Mouse (Mus musculus): ENCODE data around the gene Dmd. TPM values are rescaled to one million over a fixed set of nuclear protein-coding genes. Genes with fewer than 3 reads are reported as not detected.
"Not testable (repeated sequence)": the region's sequence is repeated elsewhere in the genome, so short reads cannot be mapped to it uniquely, and the experiment has no call there.

Dmd gene
- 1 to 10 TPM in 1 of 2 experiments, under 1 TPM in 1; 0.62 to 1.8 TPM for polyA plus RNA-seq (2017; shearing (Covaris generic))

DNA sequence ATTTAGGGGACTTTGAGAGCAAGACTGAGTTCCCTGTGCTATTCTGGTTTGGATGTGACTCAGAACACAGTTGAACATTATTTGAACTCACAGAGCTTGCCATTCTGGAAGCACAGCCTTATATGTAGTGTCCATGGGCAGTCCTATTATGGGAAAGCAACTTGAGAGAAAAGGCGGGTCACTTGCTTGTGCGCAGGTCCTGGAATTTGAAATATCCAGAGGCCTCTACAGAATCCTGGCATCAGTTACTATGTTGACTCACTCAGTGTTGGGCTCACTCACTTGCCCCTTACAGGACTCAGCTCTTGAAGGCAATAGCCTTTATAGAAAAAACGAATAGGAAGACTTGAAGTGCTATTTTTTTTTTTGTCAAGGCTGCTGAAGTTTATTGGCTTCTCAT lies at the start of gene Dmd:
Gene Dmd, plus strand, starts transcription at position 241 of the 400 bp plus-strand sequence.
- ATAC-seq, result no peak

GRCm38 (mm10) chrX:82901515-82901914 lies 47.2 kb upstream of the Dmd start:
- ATAC-seq, result no peak

DNA sequence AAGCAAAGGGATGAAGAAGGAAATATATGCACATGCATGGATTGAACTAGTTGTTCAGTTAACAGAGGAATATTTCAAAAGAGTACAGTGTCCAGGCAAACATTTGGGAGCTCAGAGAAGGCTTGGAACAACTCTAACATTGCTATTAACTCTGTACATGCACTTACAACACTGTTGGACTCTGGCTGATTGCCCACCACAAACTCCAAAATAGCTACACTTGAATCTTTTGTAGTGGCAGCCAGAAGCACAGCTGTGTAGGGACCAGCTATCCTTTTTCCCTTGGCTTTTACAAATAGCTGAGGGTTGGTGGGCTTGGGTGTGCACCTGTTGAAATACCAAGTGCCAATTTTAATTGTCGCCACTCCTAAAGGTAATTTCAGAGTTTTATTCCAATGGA lies 39.0 kb downstream of the Dmd start:
- no peak for ATAC-seq

DNA sequence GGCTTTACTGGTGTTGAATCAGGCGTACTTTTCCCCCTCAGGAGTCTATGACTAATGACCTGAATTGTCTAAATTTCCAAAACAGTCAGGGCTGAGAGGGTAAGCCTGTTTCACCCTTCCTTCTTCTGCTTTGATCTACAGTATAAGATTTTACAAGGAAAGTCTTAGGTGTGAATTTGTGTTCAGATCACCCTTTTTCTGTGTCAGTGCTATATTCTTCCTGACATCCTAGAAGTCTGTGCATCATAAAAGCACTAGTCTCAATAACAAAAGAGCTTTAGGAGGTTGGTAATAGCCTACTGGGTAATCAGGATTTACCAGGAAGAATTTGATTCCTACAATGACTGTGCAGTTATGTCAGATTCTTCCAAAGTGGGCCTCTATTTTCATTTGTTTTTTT lies 101.5 kb downstream of the Dmd start:
- ATAC-seq, result no peak

DNA sequence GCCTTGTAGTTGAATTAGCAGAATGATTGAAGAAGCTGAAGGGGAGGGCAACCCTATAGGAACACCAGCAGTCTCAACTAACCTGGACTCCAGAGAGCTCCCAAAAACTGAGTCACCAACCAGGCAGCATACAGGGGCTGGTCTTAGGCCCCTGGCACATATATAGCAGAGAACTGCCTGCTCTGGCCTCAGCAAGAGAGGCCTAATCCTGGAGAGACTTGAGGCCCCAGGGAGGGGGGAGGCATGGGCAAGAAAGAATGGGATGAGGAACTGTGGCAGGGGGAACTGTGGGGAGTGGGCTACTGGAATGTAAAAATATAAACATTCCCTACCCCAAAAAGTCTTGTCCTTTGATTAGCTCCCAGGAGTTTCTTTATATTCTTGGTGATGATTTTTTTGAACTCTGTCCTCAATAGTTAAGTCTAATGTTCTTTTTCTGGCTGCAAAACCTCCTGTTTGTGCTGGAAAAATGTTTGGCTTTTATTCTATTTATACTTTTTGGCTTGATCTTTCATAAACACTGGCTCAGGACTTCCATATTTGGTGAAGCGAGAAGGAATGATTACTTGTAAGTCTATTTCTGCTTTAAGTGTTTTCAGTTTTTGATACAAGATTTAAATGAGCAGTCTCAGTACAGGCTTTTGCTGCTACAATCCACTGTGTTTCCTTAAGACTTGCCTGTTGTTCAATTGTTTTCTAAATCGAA lies 167.7 kb downstream of the Dmd start:
- ATAC-seq, result no peak

DNA sequence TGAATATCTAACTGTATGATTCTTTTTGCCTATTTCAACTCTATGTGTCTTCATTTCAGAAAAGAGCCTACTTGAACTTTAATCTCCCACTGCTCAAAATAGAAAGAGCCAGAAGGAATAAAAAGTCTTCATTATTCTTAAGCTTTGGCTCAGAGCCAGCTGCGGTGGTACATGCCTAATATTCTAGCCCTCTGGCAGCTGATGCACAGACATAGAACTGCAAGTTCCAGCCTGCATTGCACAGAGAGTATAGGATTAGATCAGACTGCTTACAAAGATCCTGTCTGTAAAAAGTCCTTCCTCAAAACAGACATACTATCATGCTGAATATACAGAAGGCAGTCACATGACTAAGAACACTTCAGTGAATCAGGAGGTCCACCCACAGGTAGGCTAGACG lies 168.5 kb downstream of the Dmd start:
- no peak for ATAC-seq

DNA sequence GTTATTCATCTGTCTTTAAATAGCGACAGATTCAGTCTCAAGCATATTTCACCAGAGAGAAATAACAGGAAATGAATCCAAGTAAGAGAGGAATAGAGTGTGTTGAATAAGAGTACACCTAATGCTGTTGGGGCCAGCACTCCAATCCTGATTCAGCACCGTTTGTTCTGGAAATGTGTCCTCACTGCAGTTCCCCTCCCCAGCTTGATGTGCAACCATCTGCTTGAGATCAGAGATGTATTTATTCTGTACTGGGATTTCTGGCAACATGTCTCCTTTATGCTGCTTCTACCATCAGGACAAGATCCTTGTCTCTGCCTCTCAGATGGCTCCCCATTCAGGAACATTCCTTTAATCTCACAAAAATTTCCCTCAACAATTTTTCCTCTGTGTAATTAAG lies 271.9 kb downstream of the Dmd start:
- no peak for ATAC-seq

DNA sequence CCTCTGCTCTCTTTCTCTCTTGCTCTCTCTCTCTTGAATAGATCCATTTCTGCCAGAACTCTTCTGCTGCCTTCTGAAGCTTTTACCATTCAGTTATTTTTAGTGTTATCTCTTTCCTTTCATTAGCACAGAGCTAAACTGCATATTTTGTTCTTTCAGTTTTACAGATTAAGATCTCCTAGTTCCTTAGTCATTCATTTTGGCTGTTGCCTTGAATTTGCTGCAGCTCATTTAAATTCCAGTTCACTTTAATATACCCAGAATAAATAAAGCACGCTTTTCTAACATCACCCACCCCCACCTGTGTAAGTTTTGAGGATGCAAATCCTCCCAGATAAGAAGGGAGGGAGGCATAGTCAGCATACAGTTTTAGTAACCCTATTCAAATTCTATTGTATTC lies 272.4 kb downstream of the Dmd start:
- ATAC-seq, result no peak

GRCm38 (mm10) chrX:83487598-83487997 lies 538.9 kb downstream of the Dmd start, which contains the start of gene Tsga8:
Gene Tsga8, minus strand, starts transcription at chrX:83487924.
- ATAC-seq, result no peak

GRCm38 (mm10) chrX:83674998-83675397 lies 726.3 kb downstream of the Dmd start:
- no peak for ATAC-seq

- no peak for ATAC-seq
Observed at GRCm38 (mm10) chrX:83686547-83686946, 737.9 kb downstream of the Dmd start.

DNA sequence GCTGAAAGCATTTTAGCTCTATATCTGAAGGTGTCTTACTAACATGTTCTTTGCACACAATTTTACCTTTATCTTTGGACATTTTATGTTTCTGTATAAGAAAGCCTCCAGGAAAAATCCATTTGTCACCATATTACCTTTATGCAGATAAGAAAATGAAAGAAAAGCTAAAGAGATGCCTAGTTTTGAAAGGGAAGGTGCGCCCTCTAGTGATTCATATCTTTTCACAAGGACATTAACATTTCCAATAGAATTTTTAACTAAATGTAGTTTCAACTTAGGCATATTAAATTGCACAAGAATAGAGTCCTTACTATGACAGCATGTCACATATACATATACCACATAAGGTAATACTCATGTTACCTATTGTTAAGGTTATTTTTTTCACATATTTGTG lies 791.9 kb downstream of the Dmd start:
- ATAC-seq, result no peak

DNA sequence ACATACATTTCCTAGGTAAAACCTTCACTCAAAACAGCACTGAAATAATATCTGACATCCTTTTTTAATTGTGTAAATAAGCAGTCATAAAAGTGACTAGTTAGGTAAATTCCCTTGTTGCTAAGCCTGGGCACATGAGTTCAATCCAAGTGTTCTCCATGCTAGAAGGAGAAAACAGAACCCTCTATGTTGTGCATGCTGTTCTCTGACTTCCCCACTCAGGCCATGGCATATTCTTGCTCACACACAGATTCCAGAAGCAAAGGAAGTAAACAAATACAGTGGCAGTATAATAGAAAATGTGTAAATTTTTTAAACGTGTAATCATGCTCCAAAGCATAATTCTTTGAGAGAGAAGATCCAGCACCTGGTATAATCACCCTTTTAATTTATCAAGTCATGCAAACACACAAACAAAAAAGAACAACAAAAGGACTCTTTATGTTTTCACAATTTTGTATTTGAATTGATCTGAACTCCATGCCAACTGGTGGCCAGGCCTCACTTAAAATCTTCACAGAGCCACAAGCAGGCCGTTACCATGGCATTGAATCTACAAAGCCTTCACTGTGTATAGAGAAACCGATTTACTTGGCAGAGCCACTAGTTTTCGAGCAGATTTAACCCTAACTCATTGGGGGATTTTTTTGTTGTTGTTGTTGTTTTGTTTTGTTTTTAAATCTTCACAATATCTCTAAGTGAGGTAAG lies 797.8 kb downstream of the Dmd start:
- no peak for ATAC-seq

DNA sequence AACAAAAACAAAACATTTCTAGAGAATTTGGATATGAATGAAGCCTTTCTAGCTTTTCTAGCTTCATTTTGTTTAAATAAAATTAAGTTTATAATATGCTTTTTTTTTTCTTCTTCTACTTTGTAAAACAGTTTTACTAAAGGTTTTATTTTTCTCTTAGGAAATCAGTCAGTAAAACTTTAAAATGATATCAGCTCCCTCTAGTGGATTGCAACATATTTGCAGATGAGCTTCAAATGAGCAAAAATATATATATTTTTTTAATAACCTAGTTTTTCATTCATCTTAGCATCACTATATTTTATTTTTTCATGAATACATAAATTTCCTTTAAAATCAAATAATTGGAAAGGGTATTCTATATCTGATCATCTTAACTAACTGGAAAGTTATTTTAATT lies 838.7 kb downstream of the Dmd start:
- no peak for ATAC-seq

- not testable (repeated sequence) for ATAC-seq
Observed at GRCm38 (mm10) chrX:83867469-83867868, 918.8 kb downstream of the Dmd start.

GRCm38 (mm10) chrX:83875389-83875788 lies 926.7 kb downstream of the Dmd start:
- ATAC-seq, result not testable (repeated sequence)

DNA sequence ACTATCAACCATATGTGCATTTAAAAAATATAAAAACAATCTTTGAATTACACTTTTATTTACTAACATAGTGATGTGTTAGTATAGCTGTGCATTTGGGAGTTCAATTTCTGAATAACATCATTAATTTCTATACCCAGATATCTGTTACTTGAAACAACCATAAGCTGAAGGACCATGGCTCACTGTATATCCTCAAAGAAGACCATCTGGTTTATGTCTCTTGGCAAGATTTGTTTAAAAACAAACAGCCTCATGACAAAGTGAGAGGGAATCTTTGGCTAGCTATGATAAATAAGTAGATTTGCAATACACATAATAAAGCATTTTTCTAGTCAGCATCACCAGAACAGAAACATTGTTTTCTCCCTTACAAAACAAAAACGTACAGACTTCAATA lies 1027.2 kb downstream of the Dmd start:
- no peak for ATAC-seq

GRCm38 (mm10) chrX:84001294-84001693 lies 1052.6 kb downstream of the Dmd start:
- ATAC-seq, result no peak

DNA sequence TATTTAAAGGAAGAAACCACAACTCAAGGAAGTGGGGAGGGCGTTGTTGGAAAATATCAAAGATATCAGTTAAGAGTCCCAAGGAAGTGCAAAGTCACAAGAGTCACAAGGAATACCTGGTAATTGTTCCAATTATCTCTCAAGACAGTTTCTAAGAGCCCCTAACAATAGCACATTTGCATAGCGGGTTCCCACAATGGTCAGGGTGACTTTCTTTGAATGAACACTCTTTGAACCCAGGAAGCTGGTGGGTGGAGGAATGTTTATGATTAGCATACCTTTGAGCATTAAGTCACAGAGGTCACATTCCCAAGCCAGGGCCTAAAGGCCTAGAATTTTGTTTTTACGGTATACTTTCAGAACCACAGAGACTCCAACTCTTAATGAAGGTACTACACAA lies 1113.8 kb downstream of the Dmd start:
- ATAC-seq, result not testable (repeated sequence)

GRCm38 (mm10) chrX:84165872-84166271 lies 1217.2 kb downstream of the Dmd start:
- ATAC-seq, result no peak

- ATAC-seq, result no peak
Observed at GRCm38 (mm10) chrX:84241297-84241859, 1292.7 kb downstream of the Dmd start.

- ATAC-seq, result no peak
Observed at GRCm38 (mm10) chrX:84330593-84330992, 1381.9 kb downstream of the Dmd start.

- no peak for ATAC-seq
Observed at GRCm38 (mm10) chrX:84332177-84332576, 1383.5 kb downstream of the Dmd start.

DNA sequence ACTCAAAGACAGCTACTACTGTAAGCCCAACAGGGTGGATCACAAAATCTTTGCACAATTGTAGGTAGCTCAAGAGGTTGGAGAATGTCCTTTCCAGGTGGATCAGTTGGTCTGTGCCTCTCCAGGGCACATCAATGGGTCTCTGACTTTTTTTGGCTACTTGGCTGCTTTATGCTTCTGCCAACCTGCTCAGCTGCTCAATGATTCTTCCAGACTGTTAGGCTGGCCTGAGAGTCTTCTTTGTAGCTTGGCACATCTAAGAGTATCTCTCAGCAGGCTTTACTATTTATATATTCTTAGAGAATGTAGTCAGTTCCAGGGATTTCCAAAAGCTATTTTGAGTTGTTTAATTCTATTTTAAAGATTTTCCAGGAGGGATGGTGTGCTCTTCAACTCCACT lies 1416.3 kb downstream of the Dmd start:
- no peak for ATAC-seq

Measured in activated CD4-positive, CD25-positive, alpha-beta regulatory T cell, adult 4 months (primary cell).